ENCODE assay signal across 8 mouse cellular contexts in genomic region chr4:154910606-154911522, GRCm38 (mm10). TPM values are rescaled to one million over a fixed set of nuclear protein-coding genes. Genes with fewer than 3 reads are reported as not detected.
DNase-seq lines count a peak whose midpoint lies in the region; ATAC-seq lines count a peak whose summit lies in the region.

No protein-coding gene starts in this region.

- WGBS in kidney, embryonic 15.5 days = 37% methylated on average over 15 of the region's 15 CpGs
- WGBS in heart, embryonic 13.5 days = 25% methylated on average over 15 of the region's 15 CpGs

- H3K36me3 ChIP-seq in kidney, embryonic 15.5 days = no peaks in the 10 kb centered on the region
- H3K36me3 ChIP-seq in heart, embryonic 13.5 days = no peaks in the 10 kb centered on the region

- H3K27me3 ChIP-seq in kidney, embryonic 15.5 days = no peaks in the 10 kb centered on the region
- no peaks in the 10 kb centered on the region for H3K27me3 ChIP-seq in heart, embryonic 13.5 days (replicated peaks)

- peak overlapping the region; percentile 3; the same call in 1 of the 2 replicates for H3K4me2 ChIP-seq in kidney, embryonic 15.5 days
- peak overlapping the region; percentile 18; the same call in 1 of the 2 replicates for H3K4me2 ChIP-seq in heart, embryonic 13.5 days

- no peak overlapping the region for H3K27ac ChIP-seq in kidney, embryonic 15.5 days
- peak overlapping the region; percentile 24; the same call in 1 of the 2 replicates for H3K27ac ChIP-seq in heart, embryonic 13.5 days (replicated peaks)

- H3K9ac ChIP-seq in kidney, embryonic 15.5 days = no peak overlapping the region
- 0 out of 2 replicates have a peak overlapping the region, but pooled peaks have one; percentile 35 for H3K9ac ChIP-seq in heart, embryonic 13.5 days

- H3K4me3 ChIP-seq in kidney, embryonic 15.5 days (replicated peaks) = no peak overlapping the region
- H3K4me3 ChIP-seq in heart, embryonic 13.5 days = no peak overlapping the region

- no peaks in the 10 kb centered on the region for H3K9me3 ChIP-seq in kidney, embryonic 15.5 days (replicated peaks)
- no peaks in the 10 kb centered on the region for H3K9me3 ChIP-seq in heart, embryonic 13.5 days

- ATAC-seq in kidney, embryonic 15.5 days (replicated peaks; ENCODE audit: low FRiP score) = no peak
- ATAC-seq in heart, embryonic 13.5 days (ENCODE audit: extremely low read depth, insufficient number of reproducible peaks, low FRiP score, low TSS enrichment) = no peak

- no peak for DNase-seq in kidney, adult 18-20 months
- peak; percentile 67 for DNase-seq in adipocyte (ENCODE audit: low spot score)
- peak; percentile 24 for DNase-seq in lung, postnatal 14 days
- no peak for DNase-seq in cerebellum, adult 18-20 months
- DNase-seq in frontal cortex, postnatal 14 days (ENCODE audit: low spot score in 2 of 2) = no peak
- no peak for DNase-seq in cerebellum, postnatal 36 days

- H3K4me1 ChIP-seq in kidney, embryonic 15.5 days = peaks cover 15% of the 10 kb centered on the region
- H3K4me1 ChIP-seq in heart, embryonic 13.5 days = peaks cover 21% of the 10 kb centered on the region

RNA-seq across cellular contexts. Expression of gene Fam213b, which starts 11.9 kb away (rescaled TPM):
- polyA plus RNA-seq in kidney, embryonic 15.5 days (2015; fragmentation: Nextera tagmentation; extraction: Ambion mirVana) = 34.1 and 40.6 TPM in 2 replicates
- 42.5 and 48.8 TPM in 2 replicates for polyA plus RNA-seq in heart, embryonic 13.5 days (2015; fragmentation: Nextera tagmentation; extraction: Ambion mirVana)

RNA-seq across cellular contexts. Expression of gene Tnfrsf14, which starts 17.5 kb away (rescaled TPM):
- 1.7 TPM in 2 replicates for polyA plus RNA-seq in kidney, embryonic 15.5 days (2015; fragmentation: Nextera tagmentation; extraction: Ambion mirVana)
- polyA plus RNA-seq in heart, embryonic 13.5 days (2015; fragmentation: Nextera tagmentation; extraction: Ambion mirVana) = 2.1 and 2.6 TPM in 2 replicates

RNA-seq across cellular contexts. Expression of gene Mmel1, which starts 41.5 kb away (rescaled TPM):
- 0.22 and 0.42 TPM in 2 replicates for polyA plus RNA-seq in kidney, embryonic 15.5 days (2015; fragmentation: Nextera tagmentation; extraction: Ambion mirVana)
- 0.51 and 0.64 TPM in 2 replicates for polyA plus RNA-seq in heart, embryonic 13.5 days (2015; fragmentation: Nextera tagmentation; extraction: Ambion mirVana)

RNA-seq across cellular contexts. Expression of gene Hes5, which starts 49.9 kb away (rescaled TPM):
- 19.6 and 20.7 TPM in 2 replicates for polyA plus RNA-seq in kidney, embryonic 15.5 days (2015; fragmentation: Nextera tagmentation; extraction: Ambion mirVana)
- 0.31 and 0.45 TPM in 2 replicates for polyA plus RNA-seq in heart, embryonic 13.5 days (2015; fragmentation: Nextera tagmentation; extraction: Ambion mirVana)

RNA-seq across cellular contexts. Expression of gene Pank4, which starts 53.1 kb away (rescaled TPM):
- polyA plus RNA-seq in kidney, embryonic 15.5 days (2015; fragmentation: Nextera tagmentation; extraction: Ambion mirVana) = 45.2 and 46.3 TPM in 2 replicates
- 40.6 and 42.6 TPM in 2 replicates for polyA plus RNA-seq in heart, embryonic 13.5 days (2015; fragmentation: Nextera tagmentation; extraction: Ambion mirVana)

Comparison
In these comparisons a context has a peak if more than half of its experiments do, and no peak if none do; other contexts are left out.
1. DNase-seq: peak in adipocyte (single experiment) and lung, postnatal 14 days (single experiment); none in kidney, adult 18-20 months (single experiment), cerebellum, adult 18-20 months (0 of 2), frontal cortex, postnatal 14 days (0 of 2) and cerebellum, postnatal 36 days (0 of 2).